Mouse (Mus musculus): ENCODE measurements around the gene Mthfd1l.

DNA sequence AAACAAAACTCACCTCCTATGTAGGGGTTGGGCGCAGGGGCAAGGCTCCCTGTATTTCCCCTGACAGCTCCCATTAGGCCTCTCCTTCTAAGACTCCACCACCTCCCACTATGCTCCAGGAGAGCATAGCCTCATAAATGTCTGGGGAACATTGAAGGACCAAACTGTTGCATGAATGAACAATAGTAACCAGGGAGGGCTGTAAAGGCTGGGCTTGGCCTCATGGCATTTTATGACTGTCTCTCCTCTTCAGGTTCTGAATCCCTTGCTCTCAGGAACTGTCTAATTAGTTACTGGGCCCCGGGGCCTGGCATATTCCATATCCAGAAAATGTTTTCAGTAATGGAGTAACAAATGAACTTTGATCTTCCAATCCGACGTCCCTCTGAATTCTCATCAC lies 112.0 kb downstream of the Mthfd1l start:
- TF ChIP-seq EP300 (optimal IDR thresholded peaks at IDR 0.05) (no peak), CTCF (IDR thresholded peaks at IDR 0.05; ENCODE audit: low read depth) (no peak)

All from stomach, postnatal 0 days (tissue).